Mouse (Mus musculus) embryonic facial prominence, embryonic 14.5 days (tissue): ENCODE results near the gene Rpl29. TPM values are rescaled to one million over a fixed set of nuclear protein-coding genes. Genes with fewer than 3 reads are reported as not detected.

Experiments
- ATAC-seq: fragments of 200-750 bp; cut with Nextera tagmentation; 2 replicates; pipeline ENCODE4 v1.8.0; 2017; ENCODE audit warnings: low read depth, moderate number of reproducible peaks, moderate TSS enrichment
- DNase-seq: peaks from one replicate; pipeline ENCODE4 v3.0.0-alpha.2; 2015; ENCODE audit warnings: low spot score
- H3K27ac ChIP-seq: fragments of 300-500 bp; sonication (generic); replicated peaks from 2 replicates; pipeline ENCODE4 v1.5.1; 2014; ENCODE audit warnings: low read depth, mild to moderate bottlenecking, low read length, moderate library complexity
- H3K27me3 ChIP-seq: fragments of 300-500 bp; sonication (generic); replicated peaks from 2 replicates; pipeline ENCODE4 v1.6.1; 2014; ENCODE audit warnings: low read length; ENCODE audit not compliant: control insufficient read depth, insufficient read depth
- H3K36me3 ChIP-seq: fragments of 300-500 bp; sonication (generic); 2 replicates; pipeline ENCODE4 v1.6.1; 2014; ENCODE audit warnings: low read length, mixed read lengths; ENCODE audit not compliant: control insufficient read depth, insufficient read depth
- H3K4me1 ChIP-seq: fragments of 300-500 bp; sonication (generic); 2 replicates; pipeline ENCODE4 v1.6.1; 2014; ENCODE audit warnings: antibody characterized with exemption, low read length; ENCODE audit not compliant: control insufficient read depth, insufficient read depth
- H3K4me2 ChIP-seq: fragments of 300-500 bp; sonication (generic); 2 replicates; pipeline ENCODE4 v1.6.1; 2014; ENCODE audit warnings: low read depth, mild to moderate bottlenecking, low read length, moderate library complexity, mixed read lengths
- H3K4me3 ChIP-seq: fragments of 300-500 bp; sonication (generic); 2 replicates; pipeline ENCODE4 v1.5.1; 2014; ENCODE audit warnings: low read depth, mild to moderate bottlenecking, low read length
- H3K9ac ChIP-seq: fragments of 300-500 bp; sonication (generic); 2 replicates; pipeline ENCODE4 v1.6.1; 2014; ENCODE audit warnings: low read depth, mild to moderate bottlenecking, low read length, moderate library complexity, mixed read lengths
- H3K9me3 ChIP-seq: fragments of 300-500 bp; sonication (generic); 2 replicates; pipeline ENCODE4 v1.6.1; 2016; ENCODE audit warnings: low read length; ENCODE audit not compliant: control insufficient read depth
- WGBS: fragments of 180-500 bp; shearing (Covaris S2); extraction: QIAGEN DNeasy Blood & Tissue Kit; methylation state at CpG from one replicate; pipeline ENCODE4 v1.1.7; 2014; 5-methylcytosine and 5-hydroxymethylcytosine counted together
- polyA plus RNA-seq: library from polyadenylated mRNA; unstranded; fragments of >200 nt; fragmentation: Nextera tagmentation; extraction: Ambion mirVana; gene quantifications from 2 replicates; pipeline ENCODE4 v1.2.1, GENCODE M21; 2014

The Rpl29 gene
- 1,079 and 1,109 TPM in 2 replicates for polyA plus RNA-seq

DNA sequence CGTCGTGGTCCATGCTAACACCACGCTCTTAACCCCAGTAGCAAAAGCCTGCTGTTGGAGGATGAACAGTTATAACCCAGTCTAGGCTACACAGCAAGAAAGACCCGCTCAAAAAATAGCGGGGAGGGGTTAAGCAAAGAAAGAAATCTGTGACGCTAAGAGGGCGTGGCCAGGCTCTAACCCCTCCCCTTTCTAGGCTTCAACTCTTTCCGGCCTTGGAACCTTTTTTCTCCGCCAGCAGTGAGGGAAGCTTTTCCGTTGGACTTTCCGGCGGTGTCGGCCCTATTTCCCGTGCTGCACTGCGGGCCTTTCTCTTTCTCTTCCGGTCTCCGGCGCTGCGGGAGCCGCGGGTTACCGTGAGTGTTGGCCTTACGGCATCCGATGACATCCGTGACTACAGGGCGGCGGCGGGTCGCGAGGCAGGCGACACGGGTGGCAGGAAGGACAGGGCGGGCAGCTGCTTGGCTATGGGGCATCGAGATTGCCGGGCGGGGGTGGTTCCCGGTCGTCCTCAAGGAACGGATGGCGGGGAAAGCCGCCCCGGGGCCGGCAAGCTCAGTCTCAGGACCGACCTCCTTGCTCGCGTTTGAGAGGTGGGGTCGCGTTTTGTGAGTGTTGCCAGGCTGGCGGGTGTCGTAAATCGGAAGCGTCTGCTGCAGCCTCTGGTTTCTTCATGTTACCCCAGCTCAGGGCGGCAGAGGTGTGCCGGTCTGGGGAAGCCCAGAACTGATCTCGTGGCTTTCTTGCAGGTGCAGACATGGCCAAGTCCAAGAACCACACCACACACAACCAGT lies at the start of gene Rpl29:
Rpl29 (plus strand) TSS at position 234 of the 794 bp plus-strand sequence.
- Histone ChIP-seq H3K4me2 (peak within 1 kb of the TSS; percentile 89), H3K4me1 (0 out of 2 replicates have a peak, but pooled peaks cover 4% of the 10 kb centered on the region), H3K9me3 (no peaks in the 10 kb centered on the region), H3K27ac (peak within 1 kb of the TSS; percentile 93), H3K4me3 (peak within 1 kb of the TSS; percentile 67), H3K36me3 (peaks cover 32% of the 10 kb centered on the region), H3K27me3 (no peaks in the 10 kb centered on the region), H3K9ac (peak within 1 kb of the TSS; percentile 94)
- under 1% methylated on average over 46 of the region's 55 CpGs for WGBS
- DNase-seq (peak; percentile 99), ATAC-seq (peak; percentile 91)

DNA sequence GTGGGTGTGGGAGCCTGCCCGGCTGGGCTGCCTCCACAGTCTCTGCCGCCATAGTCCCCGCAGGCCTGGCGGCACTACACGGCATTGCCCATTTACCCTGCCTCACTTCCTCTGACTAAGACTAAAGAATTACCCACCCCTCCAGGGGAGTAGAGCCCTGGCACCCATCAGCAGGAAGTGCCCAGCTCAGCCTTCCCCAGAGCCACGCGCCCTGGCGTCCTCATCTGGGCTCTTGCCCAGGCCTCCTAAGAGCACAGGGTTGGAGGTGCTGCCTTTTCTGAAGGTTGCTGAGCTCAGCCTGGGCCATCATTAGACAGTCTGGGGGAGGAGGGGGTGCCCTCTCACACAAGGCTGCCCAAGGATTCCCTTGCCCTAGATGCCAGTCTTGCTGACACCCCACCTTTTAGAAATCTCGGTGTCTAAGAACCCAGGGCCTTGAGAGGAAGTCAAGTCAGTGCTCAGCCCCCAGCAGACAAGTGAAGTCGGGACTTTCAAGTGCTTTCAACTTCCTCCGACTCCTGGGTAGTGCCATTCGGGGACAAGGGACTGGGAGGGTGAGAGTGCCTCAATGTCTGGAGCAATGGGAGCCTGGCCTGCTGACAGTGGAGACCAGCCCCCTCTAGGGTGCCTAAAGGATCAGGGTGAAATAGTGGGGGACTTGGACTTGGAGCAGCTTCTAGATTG lies 42.9 kb upstream of the Rpl29 start:
- Histone ChIP-seq H3K4me2 (no peak overlapping the region), H3K27ac (no peak overlapping the region), H3K9ac (no peak overlapping the region), H3K4me3 (no peak overlapping the region), H3K9me3 (no peaks in the 10 kb centered on the region), H3K27me3 (no peaks in the 10 kb centered on the region), H3K4me1 (peaks cover 11% of the 10 kb centered on the region), H3K36me3 (no peaks in the 10 kb centered on the region)
- ATAC-seq, result no peak
- WGBS, result 69% methylated on average over 10 of the region's 12 CpGs
- no peak for DNase-seq

DNA sequence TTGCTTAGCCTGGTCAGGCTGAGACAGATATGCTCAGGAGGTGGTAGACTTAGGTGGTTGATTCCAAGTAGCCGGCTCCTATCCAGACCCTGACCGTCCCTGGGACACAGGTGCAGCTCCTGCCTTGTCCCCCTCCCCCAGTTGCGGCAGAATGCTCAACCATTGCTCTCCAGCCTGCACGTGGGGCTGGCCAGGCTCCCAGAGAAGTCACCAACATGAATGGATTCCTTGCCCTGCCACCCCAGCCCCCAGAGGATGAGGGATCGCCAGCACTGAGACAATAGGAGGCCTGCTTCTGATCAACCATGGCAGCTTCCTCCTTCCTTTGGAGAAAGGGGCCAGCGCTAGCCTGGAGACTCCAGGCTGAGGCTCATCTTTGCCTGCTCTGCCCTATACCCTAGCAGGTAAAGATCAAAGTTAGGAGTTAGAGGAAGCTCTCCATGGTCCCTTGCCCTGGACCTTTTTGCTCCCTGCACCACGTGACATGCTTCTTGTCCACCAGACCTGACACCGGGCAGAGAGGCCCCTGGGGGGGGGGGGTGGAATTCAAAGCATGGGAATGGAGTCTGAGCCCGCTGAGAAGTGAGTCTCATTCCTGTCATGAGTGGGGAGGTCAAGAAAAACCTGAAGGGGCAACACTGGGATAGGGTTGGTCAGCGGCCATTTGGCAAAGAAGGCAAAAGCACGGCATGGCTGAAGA lies 36.3 kb upstream of the Rpl29 start:
- no peak overlapping the region for H3K27ac ChIP-seq
- no peaks in the 10 kb centered on the region for H3K27me3 ChIP-seq
- DNase-seq (no peak), ATAC-seq (no peak)
- peaks cover 9% of the 10 kb centered on the region; the same call in 1 of the 2 replicates for H3K4me1 ChIP-seq
- H3K9ac ChIP-seq, result no peak overlapping the region
- WGBS, result 79% methylated on average over 10 of the region's 11 CpGs
- no peaks in the 10 kb centered on the region for H3K9me3 ChIP-seq
- no peak overlapping the region for H3K4me3 ChIP-seq
- H3K36me3 ChIP-seq, result no peaks in the 10 kb centered on the region
- no peak overlapping the region for H3K4me2 ChIP-seq

DNA sequence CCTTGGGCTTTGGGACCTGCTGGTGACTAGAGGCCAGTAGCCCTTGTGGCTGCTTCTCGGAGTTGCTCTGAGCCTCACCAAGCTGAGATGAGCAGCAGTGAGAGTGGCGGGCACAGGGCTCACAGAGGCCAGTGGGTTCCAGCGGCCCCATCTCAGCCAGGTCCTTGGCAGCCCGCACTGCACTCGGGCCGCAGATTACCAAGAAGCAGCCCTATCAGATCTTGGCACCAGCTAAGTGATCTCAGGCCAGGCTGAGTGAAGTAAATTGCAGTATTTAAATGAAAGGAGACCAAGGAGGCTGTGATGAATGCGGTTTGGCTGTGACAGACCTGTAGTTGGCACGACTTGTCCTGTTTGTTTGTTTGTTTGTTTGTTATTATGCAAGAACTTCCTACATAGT lies 35.7 kb upstream of the Rpl29 start:
- DNase-seq, result no peak
- H3K9me3 ChIP-seq, result no peaks in the 10 kb centered on the region
- H3K36me3 ChIP-seq, result no peaks in the 10 kb centered on the region
- H3K4me1 ChIP-seq, result peaks cover 9% of the 10 kb centered on the region; the same call in 1 of the 2 replicates
- H3K27ac ChIP-seq, result no peak overlapping the region
- ATAC-seq, result no peak
- no peak overlapping the region for H3K9ac ChIP-seq
- H3K4me3 ChIP-seq, result no peak overlapping the region
- no peak overlapping the region for H3K4me2 ChIP-seq
- no peaks in the 10 kb centered on the region for H3K27me3 ChIP-seq
- 86% methylated on average over 8 of the region's 8 CpGs for WGBS

DNA sequence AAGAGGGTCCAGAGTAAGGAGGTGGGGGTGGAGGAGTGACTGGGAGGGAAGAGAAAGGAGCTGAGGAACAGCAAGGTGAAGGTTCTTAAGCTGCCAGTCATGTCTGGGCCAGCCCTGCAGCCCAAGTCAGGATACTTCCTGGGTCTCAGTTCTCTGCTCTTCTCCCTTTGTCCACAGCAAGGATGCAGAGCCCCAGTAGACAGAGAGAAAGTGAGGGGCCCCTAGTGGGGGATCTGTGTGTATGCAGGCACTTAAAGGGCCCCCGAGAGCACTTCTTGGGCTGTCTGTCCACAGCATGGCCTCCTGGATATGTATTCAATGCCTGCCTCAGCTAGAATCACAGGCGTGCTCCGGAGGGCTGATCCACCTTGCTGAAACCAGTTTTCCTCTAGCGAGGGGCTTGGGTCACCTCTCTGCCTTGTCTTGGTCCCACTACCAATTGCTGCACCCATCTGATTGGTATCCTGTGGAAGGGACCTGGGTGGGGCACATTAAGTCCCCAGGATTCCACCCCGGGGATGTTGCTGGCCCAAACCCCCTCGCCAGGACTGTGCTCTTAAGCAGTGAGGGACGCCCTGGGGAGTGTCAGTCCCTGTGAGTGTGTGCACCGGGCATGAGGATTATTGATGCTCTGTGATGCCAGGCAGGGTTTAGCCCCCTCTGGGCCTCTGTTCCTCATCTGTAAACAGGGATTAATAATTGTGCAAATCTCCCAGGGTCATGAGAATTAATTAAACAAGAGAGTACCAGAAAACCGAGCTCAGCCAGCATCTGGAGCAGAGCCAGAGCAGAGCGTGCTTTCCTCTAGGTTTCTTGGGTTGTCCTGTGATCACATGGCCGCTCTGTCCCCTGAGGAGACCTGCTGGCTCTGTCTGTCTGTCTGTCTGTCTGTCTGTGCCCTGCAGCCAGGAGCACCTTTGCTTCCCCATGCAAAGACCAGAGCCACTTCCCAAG lies 34.3 kb upstream of the Rpl29 start:
- peak; percentile 67 for ATAC-seq
- WGBS, result 48% methylated on average over 11 of the region's 11 CpGs
- Histone ChIP-seq H3K27ac (no peak overlapping the region), H3K9ac (no peak overlapping the region), H3K4me1 (peaks cover 9% of the 10 kb centered on the region; the same call in 1 of the 2 replicates), H3K9me3 (no peaks in the 10 kb centered on the region), H3K36me3 (no peaks in the 10 kb centered on the region), H3K27me3 (no peaks in the 10 kb centered on the region), H3K4me3 (no peak overlapping the region), H3K4me2 (no peak overlapping the region)
- DNase-seq, result peak; percentile 54

DNA sequence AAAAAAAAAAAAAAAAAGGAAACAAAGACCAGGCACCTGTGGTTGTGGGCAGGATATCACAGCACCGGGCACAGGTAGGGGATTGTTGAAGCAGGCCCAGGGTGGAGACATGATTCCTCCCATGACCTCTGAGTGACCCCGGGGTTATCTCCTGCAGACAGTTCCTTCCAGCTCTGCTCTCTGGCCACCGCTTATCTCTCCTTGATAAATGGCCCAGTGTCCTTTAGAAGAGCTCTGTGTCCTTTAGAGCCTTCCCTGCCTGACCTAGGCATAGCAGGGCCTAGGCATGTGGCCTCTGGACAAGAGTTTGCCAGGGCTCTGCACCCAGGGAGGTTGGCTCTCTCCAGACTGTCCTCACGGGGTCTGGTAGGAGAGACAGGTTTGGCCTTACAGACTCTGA lies 31.5 kb upstream of the Rpl29 start:
- Histone ChIP-seq H3K27me3 (no peaks in the 10 kb centered on the region), H3K36me3 (no peaks in the 10 kb centered on the region), H3K27ac (no peak overlapping the region), H3K9ac (no peak overlapping the region), H3K4me3 (no peak overlapping the region), H3K4me2 (no peak overlapping the region), H3K4me1 (peaks cover 10% of the 10 kb centered on the region; the same call in 1 of the 2 replicates), H3K9me3 (no peaks in the 10 kb centered on the region)
- no peak for ATAC-seq
- WGBS, result 81% methylated on average over 4 of the region's 4 CpGs
- DNase-seq, result no peak

DNA sequence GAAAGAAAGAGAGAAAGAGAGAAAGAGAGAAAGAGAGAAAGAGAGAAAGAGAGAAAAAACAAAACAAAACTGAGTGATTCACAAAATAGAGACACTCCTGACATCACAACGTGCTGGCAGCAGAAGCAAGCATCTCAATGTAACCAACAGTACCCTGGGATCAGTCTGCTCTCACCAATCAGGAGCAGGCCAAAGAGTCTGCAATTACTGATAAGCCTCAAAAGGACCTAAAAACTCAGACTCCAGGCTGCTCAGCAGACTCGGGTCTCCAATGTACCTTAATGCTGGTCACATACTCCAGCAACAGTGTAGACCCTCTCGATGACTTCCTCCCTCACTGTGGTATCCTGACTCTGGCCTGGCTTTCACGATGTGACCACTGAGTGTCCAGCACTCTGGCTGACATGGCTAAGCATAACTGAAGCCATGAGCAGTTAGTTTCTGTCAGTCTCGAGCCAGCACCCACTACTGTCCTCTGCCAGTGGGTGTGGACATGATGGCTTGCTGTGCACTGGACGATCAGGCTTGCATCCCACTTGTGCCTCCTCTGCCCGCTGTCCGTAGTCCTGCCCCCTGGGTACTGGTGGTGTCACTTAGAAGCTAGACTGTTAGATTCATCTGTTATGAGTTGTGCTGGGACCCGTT lies 30.5 kb upstream of the Rpl29 start:
- Histone ChIP-seq H3K27me3 (no peaks in the 10 kb centered on the region), H3K4me3 (no peak overlapping the region), H3K9me3 (no peaks in the 10 kb centered on the region), H3K4me2 (no peak overlapping the region), H3K9ac (no peak overlapping the region), H3K4me1 (peaks cover 11% of the 10 kb centered on the region; the same call in 1 of the 2 replicates), H3K27ac (no peak overlapping the region), H3K36me3 (no peaks in the 10 kb centered on the region)
- DNase-seq (no peak), ATAC-seq (no peak)
- WGBS, result 73% methylated on average over 9 of the region's 9 CpGs
